Mouse (Mus musculus): ENCODE data around the gene Uggt1. TPM values are rescaled to one million over a fixed set of nuclear protein-coding genes. Genes with fewer than 3 reads are reported as not detected.

Uggt1 gene
- polyA plus RNA-seq, 1 experiment from 2014 or later: 29.1 TPM

DNA sequence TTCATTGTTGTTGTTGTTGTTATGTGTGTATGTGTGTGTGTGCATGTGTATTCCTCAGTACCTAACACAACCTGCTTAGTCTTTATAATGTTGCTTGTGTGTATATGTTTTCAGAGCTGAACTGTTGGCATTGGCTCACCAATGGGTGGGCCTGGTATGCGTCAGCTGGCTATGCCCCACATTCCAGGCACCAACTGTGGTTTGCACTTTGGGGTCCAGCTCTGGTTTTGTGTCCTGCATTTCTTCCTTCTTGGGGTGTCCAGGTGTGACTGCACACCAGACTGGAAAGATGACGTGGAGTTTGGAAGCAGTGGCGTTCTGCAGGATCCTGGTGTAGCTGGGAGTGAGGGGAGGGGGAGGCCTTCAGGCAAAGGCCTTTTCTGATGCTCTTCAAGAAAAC is 125.6 kb downstream of the Uggt1 start:
- Histone ChIP-seq H3K4me1 (ENCODE audit: insufficient read depth, low read depth, low read length) (no peaks in the 10 kb centered on the region; the same call in 1 of the 2 replicates), H3K27me3 (replicated peaks; ENCODE audit: insufficient read depth, low read length) (no peaks in the 10 kb centered on the region), H3K27ac (ENCODE audit: low read length) (no peak overlapping the region), H3K9ac (replicated peaks; ENCODE audit: low read depth) (no peak overlapping the region), H3K4me3 (ENCODE audit: low read depth, low read length) (no peak overlapping the region), H3K4me2 (replicated peaks; ENCODE audit: low read depth, low read length) (no peak overlapping the region), H3K36me3 (ENCODE audit: insufficient read depth, low read length) (no peaks in the 10 kb centered on the region), H3K9me3 (ENCODE audit: low read length) (no peaks in the 10 kb centered on the region)
- WGBS: 73% methylated on average over 3 of the region's 3 CpGs
- DNase-seq (ENCODE audit: low spot score) (no peak), ATAC-seq (no peak)
- TF ChIP-seq EP300 (IDR thresholded peaks at IDR 0.05) (no peak), CTCF (IDR thresholded peaks at IDR 0.05) (no peak)

GRCm38 (mm10) chr1:36118061-36118685 is 126.3 kb downstream of the Uggt1 start:
- Histone ChIP-seq H3K36me3 (ENCODE audit: insufficient read depth, low read length) (no peaks in the 10 kb centered on the region), H3K27me3 (replicated peaks; ENCODE audit: insufficient read depth, low read length) (no peaks in the 10 kb centered on the region), H3K27ac (ENCODE audit: low read length) (no peak overlapping the region), H3K9me3 (ENCODE audit: low read length) (no peaks in the 10 kb centered on the region), H3K4me1 (ENCODE audit: insufficient read depth, low read depth, low read length) (no peaks in the 10 kb centered on the region; the same call in 1 of the 2 replicates), H3K9ac (replicated peaks; ENCODE audit: low read depth) (no peak overlapping the region), H3K4me3 (ENCODE audit: low read depth, low read length) (no peak overlapping the region), H3K4me2 (replicated peaks; ENCODE audit: low read depth, low read length) (no peak overlapping the region)
- TF ChIP-seq CTCF (IDR thresholded peaks at IDR 0.05) (no peak), EP300 (IDR thresholded peaks at IDR 0.05) (no peak)
- ATAC-seq (no peak), DNase-seq (ENCODE audit: low spot score) (no peak)
- 81% methylated on average over 9 of the region's 9 CpGs for WGBS

GRCm38 (mm10) chr1:36116488-36116887 is 128.0 kb downstream of the Uggt1 start:
- H3K9me3 ChIP-seq (ENCODE audit: low read length): no peaks in the 10 kb centered on the region
- H3K4me2 ChIP-seq (replicated peaks; ENCODE audit: low read depth, low read length): no peak overlapping the region
- no peaks in the 10 kb centered on the region for H3K27me3 ChIP-seq (replicated peaks; ENCODE audit: insufficient read depth, low read length)
- no peak overlapping the region for H3K27ac ChIP-seq (ENCODE audit: low read length)
- H3K9ac ChIP-seq (replicated peaks; ENCODE audit: low read depth): no peak overlapping the region
- H3K4me3 ChIP-seq (ENCODE audit: low read depth, low read length): no peak overlapping the region
- no peak for DNase-seq (ENCODE audit: low spot score)
- TF ChIP-seq CTCF (IDR thresholded peaks at IDR 0.05) (no peak), EP300 (IDR thresholded peaks at IDR 0.05) (no peak)
- H3K36me3 ChIP-seq (ENCODE audit: insufficient read depth, low read length): no peaks in the 10 kb centered on the region
- H3K4me1 ChIP-seq (ENCODE audit: insufficient read depth, low read depth, low read length): no peaks in the 10 kb centered on the region; the same call in 1 of the 2 replicates
- WGBS: 55% methylated on average over 5 of the region's 5 CpGs
- ATAC-seq: no peak

GRCm38 (mm10) chr1:36114844-36115243 is 129.7 kb downstream of the Uggt1 start:
- no peaks in the 10 kb centered on the region for H3K9me3 ChIP-seq (ENCODE audit: low read length)
- H3K4me2 ChIP-seq (replicated peaks; ENCODE audit: low read depth, low read length): no peak overlapping the region
- H3K4me1 ChIP-seq (ENCODE audit: insufficient read depth, low read depth, low read length): no peaks in the 10 kb centered on the region; the same call in 1 of the 2 replicates
- DNase-seq (ENCODE audit: low spot score) (no peak), ATAC-seq (no peak)
- H3K27me3 ChIP-seq (replicated peaks; ENCODE audit: insufficient read depth, low read length): no peaks in the 10 kb centered on the region
- TF ChIP-seq EP300 (IDR thresholded peaks at IDR 0.05): no peak
- no peak for TF ChIP-seq CTCF (IDR thresholded peaks at IDR 0.05)
- WGBS: 88% methylated on average over 3 of the region's 3 CpGs
- H3K36me3 ChIP-seq (ENCODE audit: insufficient read depth, low read length): no peaks in the 10 kb centered on the region
- H3K4me3 ChIP-seq (ENCODE audit: low read depth, low read length): no peak overlapping the region
- H3K27ac ChIP-seq (ENCODE audit: low read length): no peak overlapping the region
- no peak overlapping the region for H3K9ac ChIP-seq (replicated peaks; ENCODE audit: low read depth)

GRCm38 (mm10) chr1:36113670-36114069 is 130.8 kb downstream of the Uggt1 start:
- H3K9me3 ChIP-seq (ENCODE audit: low read length): no peaks in the 10 kb centered on the region
- H3K9ac ChIP-seq (replicated peaks; ENCODE audit: low read depth): no peak overlapping the region
- ATAC-seq: no peak
- no peak overlapping the region for H3K27ac ChIP-seq (ENCODE audit: low read length)
- DNase-seq (ENCODE audit: low spot score): no peak
- 69% methylated on average over 8 of the region's 8 CpGs for WGBS
- no peaks in the 10 kb centered on the region for H3K36me3 ChIP-seq (ENCODE audit: insufficient read depth, low read length)
- H3K4me3 ChIP-seq (ENCODE audit: low read depth, low read length): no peak overlapping the region
- H3K27me3 ChIP-seq (replicated peaks; ENCODE audit: insufficient read depth, low read length): no peaks in the 10 kb centered on the region
- no peak overlapping the region for H3K4me2 ChIP-seq (replicated peaks; ENCODE audit: low read depth, low read length)
- TF ChIP-seq EP300 (IDR thresholded peaks at IDR 0.05) (no peak), CTCF (IDR thresholded peaks at IDR 0.05) (no peak)
- no peaks in the 10 kb centered on the region; the same call in 1 of the 2 replicates for H3K4me1 ChIP-seq (ENCODE audit: insufficient read depth, low read depth, low read length)

GRCm38 (mm10) chr1:36112665-36113064 is 131.9 kb downstream of the Uggt1 start:
- H3K27ac ChIP-seq (ENCODE audit: low read length): no peak overlapping the region
- TF ChIP-seq CTCF (IDR thresholded peaks at IDR 0.05): no peak
- no peak for TF ChIP-seq EP300 (IDR thresholded peaks at IDR 0.05)
- H3K4me1 ChIP-seq (ENCODE audit: insufficient read depth, low read depth, low read length): no peaks in the 10 kb centered on the region; the same call in 1 of the 2 replicates
- 88% methylated on average over 3 of the region's 3 CpGs for WGBS
- no peak overlapping the region for H3K4me2 ChIP-seq (replicated peaks; ENCODE audit: low read depth, low read length)
- H3K9ac ChIP-seq (replicated peaks; ENCODE audit: low read depth): no peak overlapping the region
- no peak overlapping the region for H3K4me3 ChIP-seq (ENCODE audit: low read depth, low read length)
- H3K9me3 ChIP-seq (ENCODE audit: low read length): no peaks in the 10 kb centered on the region
- no peaks in the 10 kb centered on the region for H3K36me3 ChIP-seq (ENCODE audit: insufficient read depth, low read length)
- ATAC-seq (no peak), DNase-seq (ENCODE audit: low spot score) (no peak)
- H3K27me3 ChIP-seq (replicated peaks; ENCODE audit: insufficient read depth, low read length): no peaks in the 10 kb centered on the region

Data from lung, postnatal 0 days (tissue).